In genomic region chr19:56474869-56475550, GRCm38 (mm10) we compare ENCODE assay signal across 8 mouse cellular contexts. TPM values are rescaled to one million over a fixed set of nuclear protein-coding genes. Genes with fewer than 3 reads are reported as not detected.
DNase-seq lines count a peak whose midpoint lies in the region; ATAC-seq and TF ChIP-seq lines count a peak whose summit lies in the region.

No protein-coding gene starts in this region.

- H3K4me1 ChIP-seq in kidney, adult 2 months (ENCODE audit: control insufficient read depth, insufficient read depth, low read length): no peaks in the 10 kb centered on the region; the same call in 1 of the 2 replicates
- peaks cover 4% of the 10 kb centered on the region for H3K4me1 ChIP-seq in brown adipose tissue, adult 24 weeks (ENCODE audit: control insufficient read depth, insufficient read depth, insufficient read length, low read length)
- H3K4me1 ChIP-seq in hindbrain, embryonic 15.5 days (replicated peaks): peaks cover 3% of the 10 kb centered on the region

- TF ChIP-seq POLR2A in kidney, adult 2 months (IDR thresholded peaks at IDR 0.05; ENCODE audit: low read depth, low read length): no peak

- H3K27me3 ChIP-seq in kidney, adult 2 months (replicated peaks; ENCODE audit: control insufficient read depth, insufficient read depth, low read length): no peaks in the 10 kb centered on the region
- no peaks in the 10 kb centered on the region for H3K27me3 ChIP-seq in hindbrain, embryonic 15.5 days

- H3K4me2 ChIP-seq in hindbrain, embryonic 15.5 days: 0 out of 2 replicates have a peak overlapping the region, but pooled peaks have one; percentile 7

- no peak for ATAC-seq in hindbrain, embryonic 15.5 days (ENCODE audit: low FRiP score, low read depth)
- peak; percentile 98 for ATAC-seq in megakaryocyte, adult 5-6 weeks (ENCODE audit: poor library complexity, severe bottlenecking)

- WGBS in kidney, adult 2 months: 57% methylated on average over 19 of the region's 19 CpGs
- 53% methylated on average over 19 of the region's 19 CpGs for WGBS in hindbrain, embryonic 15.5 days

- H3K9ac ChIP-seq in hindbrain, embryonic 15.5 days: no peak overlapping the region

- DNase-seq in kidney, postnatal 4 days: peak; percentile 56 to 71
- DNase-seq in kidney, adult 2 months: no peak
- no peak for DNase-seq in left cerebral cortex, adult 8-10 months (ENCODE audit: low spot score in 2 of 2)
- no peak for DNase-seq in urinary bladder, adult 2 months (ENCODE audit: low spot score)
- no peak for DNase-seq in cerebellum, postnatal 25 days

- H3K4me3 ChIP-seq in kidney, adult 2 months (ENCODE audit: insufficient read depth, low read depth, low read length): no peak overlapping the region
- H3K4me3 ChIP-seq in brown adipose tissue, adult 24 weeks (ENCODE audit: insufficient read depth, low read depth, low read length): peak overlapping the region; percentile 24; the same call in 1 of the 2 replicates
- H3K4me3 ChIP-seq in hindbrain, embryonic 15.5 days: no peak overlapping the region

- no peaks in the 10 kb centered on the region for H3K9me3 ChIP-seq in hindbrain, embryonic 15.5 days

- H3K36me3 ChIP-seq in kidney, adult 2 months (ENCODE audit: control insufficient read depth, insufficient read depth, low read length): no peaks in the 10 kb centered on the region
- H3K36me3 ChIP-seq in hindbrain, embryonic 15.5 days: no peaks in the 10 kb centered on the region

- TF ChIP-seq CTCF in kidney, adult 2 months (conservative IDR thresholded peaks at IDR 0.05; ENCODE audit: insufficient read depth, insufficient read length, low read depth, low read length): no peak

- H3K27ac ChIP-seq in kidney, adult 2 months (ENCODE audit: insufficient read depth, low read depth, low read length): no peak overlapping the region
- H3K27ac ChIP-seq in brown adipose tissue, adult 24 weeks (replicated peaks; ENCODE audit: low read depth, low read length): no peak overlapping the region
- no peak overlapping the region for H3K27ac ChIP-seq in hindbrain, embryonic 15.5 days (replicated peaks)

RNA-seq across cellular contexts. Expression of gene Plekhs1, which starts 13.6 kb away (rescaled TPM):
- polyA plus RNA-seq in kidney, adult 2 months (2012; rRNA removed): 0.12 and 0.17 TPM in 2 replicates
- polyA plus RNA-seq in brown adipose tissue, adult 24 weeks (2012; ENCODE audit: insufficient read depth, insufficient read length, missing spikeins): not detected in 2 replicates
- polyA plus RNA-seq in hindbrain, embryonic 15.5 days (2015; fragmentation: Nextera tagmentation; extraction: Ambion mirVana): 0.13 and 0.30 TPM in 2 replicates
- 0.14 TPM in 1 of 2 replicates, not detected in the other for total RNA-seq in megakaryocyte, adult 5-6 weeks (2015)
- total RNA-seq in megakaryocyte, adult 5-6 weeks (2017): 0.07 TPM in 1 of 2 replicates, not detected in the other
- 1 to 10 TPM in 1 of 4 experiments, under 1 TPM in 3; 0.34 to 1.0 (median 0.79) TPM for total RNA-seq in left cerebral cortex, adult 8-10 months (2022)
- polyA plus RNA-seq in urinary bladder, adult 2 months (2012; rRNA removed): 1.1 and 1.4 TPM in 2 replicates

Comparison
In these comparisons a context has a peak if more than half of its experiments do, and no peak if none do; other contexts are left out.
1. DNase-seq: peak in kidney, postnatal 4 days (2 of 2); none in kidney, adult 2 months (single experiment), left cerebral cortex, adult 8-10 months (0 of 2), urinary bladder, adult 2 months (single experiment) and cerebellum, postnatal 25 days (0 of 2).